ENCODE assay signal across 28 mouse cellular contexts in genomic region chr10:21904151-21904550, GRCm38 (mm10).
"Had no signal": no experiment of that assay in that cellular context is flagged by ENCODE, and none has a peak within 500 bp of the region (broad histone marks: within the 10 kb centered on the region; RNA-seq: fewer than 3 reads in every experiment).

No protein-coding gene starts in this region.

- ATAC-seq: forebrain, embryonic 13.5 days; forebrain, embryonic 14.5 days; forebrain, embryonic 15.5 days; forebrain, embryonic 16.5 days; forebrain, postnatal 0 days had no signal

- H3K36me3 ChIP-seq: embryonic facial prominence, embryonic 10.5 days; embryonic facial prominence, embryonic 12.5 days; embryonic facial prominence, embryonic 13.5 days; embryonic facial prominence, embryonic 15.5 days; forebrain, embryonic 10.5 days; forebrain, embryonic 12.5 days; forebrain, embryonic 15.5 days had no signal

- H3K27ac ChIP-seq: embryonic facial prominence, embryonic 10.5 days; embryonic facial prominence, embryonic 12.5 days; embryonic facial prominence, embryonic 13.5 days; embryonic facial prominence, embryonic 15.5 days; forebrain, embryonic 10.5 days; forebrain, embryonic 12.5 days; forebrain, embryonic 13.5 days; forebrain, embryonic 15.5 days; gastrocnemius, adult 2 months had no signal

- H3K9ac ChIP-seq: embryonic facial prominence, embryonic 12.5 days; embryonic facial prominence, embryonic 13.5 days; embryonic facial prominence, embryonic 15.5 days; forebrain, embryonic 12.5 days; forebrain, embryonic 13.5 days; forebrain, embryonic 15.5 days; forebrain, postnatal 0 days had no signal

- H3K27me3 ChIP-seq: embryonic facial prominence, embryonic 12.5 days; embryonic facial prominence, embryonic 13.5 days; embryonic facial prominence, embryonic 15.5 days; forebrain, embryonic 12.5 days; forebrain, embryonic 13.5 days; forebrain, embryonic 15.5 days had no signal

- H3K4me3 ChIP-seq: embryonic facial prominence, embryonic 10.5 days; embryonic facial prominence, embryonic 12.5 days; embryonic facial prominence, embryonic 13.5 days; embryonic facial prominence, embryonic 15.5 days; erythroblast, embryonic 14.5 days; forebrain, embryonic 10.5 days; forebrain, embryonic 12.5 days; forebrain, embryonic 13.5 days; forebrain, embryonic 15.5 days; gastrocnemius, adult 2 months had no signal

- DNase-seq: cerebellum, adult 2 months; cerebellum, adult 8-10 months; cerebellum, adult 9-10 months; cerebellum, adult 9-11 months; cerebellum, postnatal 10 days; cerebellum, postnatal 14 days; cerebellum, postnatal 25 days; cerebellum, postnatal 36 days; embryo, embryonic 11 days; forebrain, postnatal 0 days; gastrocnemius, adult 2 months; gastrocnemius, postnatal 10 days; gastrocnemius, postnatal 14 days; gastrocnemius, postnatal 25 days; gastrocnemius, postnatal 36 days; heart, adult 11 months; heart, adult 18-20 months had no signal

- H3K9me3 ChIP-seq: embryonic facial prominence, embryonic 10.5 days; embryonic facial prominence, embryonic 13.5 days; embryonic facial prominence, embryonic 15.5 days; forebrain, embryonic 10.5 days; forebrain, embryonic 12.5 days; forebrain, embryonic 13.5 days; forebrain, embryonic 15.5 days had no signal

- H3K4me2 ChIP-seq: embryonic facial prominence, embryonic 12.5 days; embryonic facial prominence, embryonic 13.5 days; embryonic facial prominence, embryonic 15.5 days; forebrain, embryonic 12.5 days; forebrain, embryonic 13.5 days; forebrain, embryonic 15.5 days had no signal

- H3K4me1 ChIP-seq: forebrain, embryonic 12.5 days; forebrain, embryonic 13.5 days; forebrain, embryonic 15.5 days had no signal
